Mouse (Mus musculus) fat pad, adult 2 months (tissue): ENCODE data around the gene Fam20b.

ENCODE experiments used
- DNase-seq: peaks from one replicate; pipeline ENCODE4 v3.0.0-alpha.2; 2011; ENCODE audit warnings: low read depth, low spot score; ENCODE audit errors: extremely low read depth

Fam20b gene

DNA sequence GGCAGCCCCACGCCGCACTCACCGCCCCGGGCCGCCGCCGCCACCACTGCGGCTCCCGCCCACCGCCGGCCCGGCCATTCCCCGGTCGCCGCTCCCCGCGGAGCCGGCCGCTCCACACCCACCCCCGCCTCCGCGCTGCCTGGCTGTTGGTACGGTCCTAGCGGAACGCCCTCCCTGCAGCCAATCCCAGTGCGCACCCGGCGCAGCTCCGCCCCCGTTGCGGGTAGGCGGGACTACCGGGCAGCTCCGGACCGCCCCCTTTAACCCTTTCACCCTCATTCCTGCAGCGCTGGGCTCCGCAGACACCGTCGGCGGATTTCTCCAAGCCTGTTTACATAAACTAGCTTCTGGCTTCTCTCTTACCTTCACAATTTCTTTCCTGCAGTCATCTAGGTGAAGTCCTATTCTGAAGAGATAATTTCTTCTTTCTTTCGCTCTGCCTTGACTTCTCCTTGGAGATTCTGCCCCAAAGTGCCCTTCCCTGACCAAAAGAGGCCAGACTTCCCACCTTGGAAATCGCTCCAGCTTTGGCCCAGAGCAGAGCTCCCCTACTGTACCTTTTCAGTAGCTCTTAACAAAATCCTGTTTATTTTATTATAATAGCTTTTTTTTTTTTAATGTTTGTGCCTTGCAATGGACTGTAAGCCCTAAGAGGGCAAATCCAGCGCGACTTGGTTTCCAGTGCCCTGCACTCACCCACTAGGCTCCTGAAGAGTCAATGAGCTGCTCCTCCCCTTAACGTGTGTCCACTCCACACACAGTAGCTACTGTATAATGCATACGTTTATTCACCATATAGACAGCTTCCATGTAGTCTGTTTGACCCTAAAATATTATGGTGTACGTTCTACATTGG is at the start of gene Fam20b:
TSS of gene Fam20b (minus strand) at position 137 of the 856 bp plus-strand sequence.
- no peak for DNase-seq

DNA sequence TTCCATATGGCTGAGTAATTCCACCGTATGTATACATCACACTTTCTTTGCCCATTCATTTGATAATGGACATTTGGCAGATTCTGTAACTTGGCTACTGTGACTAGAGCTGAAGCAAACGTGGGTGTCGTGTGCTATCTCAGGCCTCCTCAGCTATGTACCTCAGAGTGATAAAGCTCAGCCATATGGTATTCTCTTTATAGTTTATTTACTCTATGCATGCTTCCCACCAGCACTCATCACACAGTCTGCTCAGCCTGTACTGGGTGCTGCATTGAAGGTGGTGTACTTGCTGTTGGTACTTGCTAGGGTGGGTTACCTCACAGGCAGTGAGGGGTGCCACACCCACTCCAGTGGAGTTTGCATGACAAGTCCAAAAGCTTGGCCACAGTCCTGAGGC is 46.4 kb upstream of the Fam20b start:
- DNase-seq = no peak

DNA sequence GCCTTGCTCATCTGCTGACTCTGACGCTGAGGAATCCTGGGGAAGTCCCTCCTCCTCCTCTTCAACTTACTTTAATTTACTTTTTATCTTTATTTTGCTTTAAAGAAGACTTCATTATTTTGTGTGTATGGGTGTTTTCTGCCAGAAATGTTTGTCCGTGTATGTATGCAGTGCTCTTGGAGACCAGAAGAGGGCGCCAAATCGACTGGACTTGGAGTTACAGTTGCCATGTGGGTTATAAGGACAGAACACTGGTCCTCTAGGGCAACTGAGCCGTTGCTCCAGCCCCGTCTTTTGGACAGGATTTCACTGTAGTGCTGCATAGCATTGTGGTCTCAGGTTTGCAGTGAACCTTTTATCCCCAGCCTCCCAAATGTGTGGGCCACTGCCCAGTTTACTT is 45.7 kb upstream of the Fam20b start:
- no peak for DNase-seq

DNA sequence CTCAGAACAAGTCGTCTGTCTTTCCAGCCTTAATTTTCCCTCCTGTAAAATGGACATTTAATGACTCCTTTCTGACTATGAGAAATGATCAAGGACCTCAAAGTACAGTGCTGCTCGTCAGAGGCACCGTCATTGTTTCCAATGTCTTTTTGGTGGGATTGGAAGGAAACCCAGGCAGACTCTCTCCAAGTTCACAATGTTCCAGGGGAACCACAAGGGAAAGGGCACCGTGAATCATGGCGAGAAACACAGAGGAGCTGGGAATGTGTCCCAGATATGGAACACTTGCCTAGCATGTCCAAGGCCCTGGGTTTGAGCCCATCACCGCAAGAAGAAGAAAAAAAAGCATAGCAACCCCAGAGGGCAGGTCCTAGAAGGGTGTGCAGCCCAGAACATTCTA is 44.4 kb upstream of the Fam20b start:
- no peak for DNase-seq

DNA sequence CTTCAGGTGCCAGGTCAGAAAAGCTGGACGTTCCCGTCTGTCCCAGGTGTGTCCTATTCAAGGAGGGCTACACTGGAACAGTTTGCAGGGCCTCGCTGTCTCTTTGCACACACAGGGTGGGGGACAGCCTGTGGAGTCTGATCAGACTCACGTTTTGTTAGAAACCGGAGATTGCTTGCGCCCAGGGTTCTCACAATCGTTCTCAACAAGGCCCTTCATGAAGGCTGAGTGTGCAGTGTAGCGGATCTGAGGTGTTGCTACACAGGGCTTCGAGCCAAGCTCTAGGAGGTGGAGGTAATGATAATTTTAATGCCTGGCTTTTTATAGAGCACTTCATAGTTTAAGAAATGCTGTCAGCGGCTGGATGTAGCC is 42.5 kb upstream of the Fam20b start:
- DNase-seq = no peak

DNA sequence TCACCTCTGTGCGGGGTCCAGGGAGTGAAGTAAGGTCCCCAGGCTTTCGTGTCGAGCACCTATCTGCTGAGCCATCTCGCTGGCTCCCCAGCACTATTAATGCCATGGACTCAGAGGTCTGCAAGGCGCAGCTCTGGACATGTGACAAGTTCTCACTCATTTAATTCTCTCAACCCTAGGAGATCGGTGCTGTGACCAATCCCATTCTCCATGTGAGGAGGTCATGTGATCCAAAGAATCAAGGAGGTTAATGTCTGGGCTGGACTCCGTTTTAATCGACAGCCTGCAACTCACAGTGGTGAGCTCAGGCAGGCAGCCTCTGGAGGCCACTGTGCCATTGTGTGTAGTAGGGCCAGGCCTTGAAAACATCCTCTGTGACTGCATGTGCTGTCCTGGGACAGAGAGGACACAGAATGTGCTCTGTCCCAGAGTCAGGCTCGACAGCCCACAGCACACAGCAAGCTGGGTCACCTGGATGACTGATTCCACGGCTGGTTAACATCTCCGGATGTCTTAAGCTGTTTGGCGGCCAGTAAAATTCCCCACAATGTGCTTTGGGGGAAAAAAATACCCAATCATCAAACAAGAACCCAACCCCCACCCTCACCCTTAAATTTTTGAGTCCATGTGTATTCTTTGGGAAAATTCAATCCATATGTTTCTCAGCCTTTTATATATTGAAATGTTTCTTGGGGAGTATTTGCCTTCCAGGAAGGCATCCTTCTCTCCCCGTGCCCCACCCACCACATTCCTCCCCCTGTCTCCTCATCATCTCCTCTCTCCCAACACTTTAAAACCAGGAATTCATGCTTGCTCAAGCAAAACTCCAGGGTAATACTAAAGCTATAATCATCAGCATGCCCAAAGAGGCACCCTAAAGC is 41.9 kb upstream of the Fam20b start:
- DNase-seq = no peak

DNA sequence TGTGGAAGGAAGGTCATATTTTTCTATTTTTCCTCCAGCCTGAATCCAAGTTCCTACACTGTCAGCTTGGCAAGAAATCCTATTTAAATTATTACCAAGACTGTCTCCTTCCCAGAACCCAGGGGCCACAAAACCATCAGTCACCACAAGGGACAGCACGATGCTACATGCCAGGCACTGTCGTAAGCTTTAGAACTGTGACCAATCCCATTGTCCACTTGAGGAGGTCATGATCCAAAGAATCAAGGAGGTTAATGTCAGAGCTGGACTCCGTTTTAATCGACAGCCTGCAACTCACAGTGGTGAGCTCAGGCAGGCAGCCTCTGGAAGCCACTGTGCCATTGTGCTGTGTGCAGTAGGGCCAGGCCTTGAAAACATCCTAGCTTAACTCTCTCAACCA is 39.4 kb upstream of the Fam20b start:
- no peak for DNase-seq

DNA sequence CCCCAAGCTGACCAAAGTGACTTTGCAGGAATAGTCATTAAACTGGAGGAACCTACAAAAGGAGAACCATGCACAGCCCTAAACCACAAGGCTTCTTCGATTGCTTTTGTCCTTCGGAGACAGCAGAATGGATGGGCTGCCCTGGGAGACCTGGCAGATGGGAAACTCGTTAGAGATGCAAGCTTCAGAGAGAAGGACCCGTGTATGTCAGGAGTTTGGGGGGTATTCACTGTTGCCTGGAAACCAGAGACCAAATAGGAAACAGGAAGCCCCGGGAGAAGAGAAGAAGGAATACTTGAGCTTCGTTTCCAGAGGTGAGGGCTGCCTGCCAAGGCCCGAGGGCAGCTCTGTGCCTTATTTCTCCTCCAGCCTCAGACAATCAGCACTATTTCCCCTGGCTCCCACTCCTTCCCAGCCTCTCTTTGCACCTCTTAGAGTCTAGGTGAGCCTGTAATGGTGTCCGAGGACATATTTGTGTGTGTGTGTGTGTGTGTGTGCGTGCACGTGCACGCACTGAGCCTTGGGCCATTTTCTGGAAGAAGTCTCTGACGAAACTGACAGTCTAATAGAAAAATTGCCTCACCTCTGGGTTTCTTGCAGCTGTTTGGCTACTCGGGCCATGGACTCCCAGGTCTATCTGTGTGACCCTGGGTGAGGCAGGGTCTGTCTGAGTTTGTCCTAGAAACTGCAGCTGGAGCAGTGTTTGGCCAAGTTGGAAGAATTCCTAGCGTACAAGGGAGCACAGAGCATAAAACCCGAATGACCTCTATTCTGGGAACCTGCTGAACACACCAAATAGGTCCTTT is 35.9 kb upstream of the Fam20b start:
- no peak for DNase-seq

DNA sequence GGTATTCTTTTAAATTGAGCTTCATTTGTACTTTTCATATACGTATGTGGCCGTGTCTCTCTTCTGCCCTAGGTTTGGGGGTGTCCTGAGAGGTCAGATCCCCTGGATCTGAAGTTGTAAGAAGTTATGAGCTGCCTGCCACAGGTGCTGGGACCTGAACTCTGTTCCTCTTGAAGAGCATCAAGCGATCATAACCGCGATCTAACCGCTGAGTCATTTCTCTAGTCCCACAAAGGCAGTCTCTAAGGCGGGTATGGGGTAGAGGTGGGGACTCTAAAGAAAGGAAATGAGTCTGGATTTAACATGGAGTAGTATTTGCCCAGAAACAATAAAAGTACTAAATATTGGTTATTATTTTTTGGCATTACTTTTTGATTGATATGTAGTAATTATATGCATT is 34.1 kb upstream of the Fam20b start:
- DNase-seq = no peak

DNA sequence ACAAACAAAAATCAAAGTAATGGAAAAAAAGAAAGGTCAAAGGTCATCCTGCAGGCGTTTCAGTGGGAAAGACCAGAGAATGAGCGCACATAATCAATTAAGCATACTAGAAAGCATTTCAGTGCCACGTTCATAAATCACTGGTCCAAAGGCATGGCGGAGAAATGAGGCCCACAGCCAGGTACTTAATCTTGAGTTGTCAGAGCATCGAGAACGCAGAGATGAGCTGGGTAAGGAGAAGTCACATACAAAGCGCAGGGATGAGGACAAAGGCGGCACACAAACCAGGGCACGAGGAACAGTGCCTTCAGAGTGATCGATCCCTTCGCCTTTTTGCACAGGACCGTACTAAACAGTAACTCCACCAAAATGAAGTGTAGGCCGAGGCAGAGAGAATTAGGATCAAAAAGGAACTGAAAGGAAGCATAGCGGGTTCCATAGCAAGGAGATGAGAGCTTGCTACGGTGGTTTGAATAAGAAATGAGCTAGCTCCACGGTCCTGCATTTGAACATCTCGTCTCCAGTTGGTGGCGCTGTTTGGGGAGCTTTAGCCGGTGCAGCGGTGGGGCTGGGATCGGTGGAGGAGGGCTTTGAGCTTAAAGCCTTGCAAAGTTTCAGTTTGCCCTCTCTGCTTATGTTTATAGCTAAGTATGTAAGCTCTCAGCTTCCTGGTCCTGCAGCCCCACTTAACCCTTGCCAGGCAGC is 33.3 kb upstream of the Fam20b start:
- DNase-seq = no peak

DNA sequence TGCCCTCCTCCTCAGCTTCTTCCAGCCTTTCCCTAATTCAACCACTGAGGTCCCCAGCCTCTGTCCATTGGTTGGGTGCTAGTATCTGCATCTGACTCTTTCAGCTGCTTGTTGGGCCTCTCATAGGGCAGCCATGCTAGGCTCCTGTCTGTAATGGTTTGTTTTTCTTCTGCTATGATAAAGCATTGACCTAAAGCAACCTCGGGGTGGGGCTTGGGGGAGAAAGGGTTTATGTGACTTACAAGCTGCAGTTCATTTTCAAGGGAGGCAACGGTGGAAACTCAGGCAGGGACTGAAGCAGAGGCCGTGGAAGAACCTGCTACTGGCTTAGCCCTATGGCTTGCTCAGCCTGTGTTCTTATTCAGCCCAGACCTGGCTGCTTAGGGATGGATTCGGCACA is 31.4 kb upstream of the Fam20b start:
- DNase-seq = no peak

DNA sequence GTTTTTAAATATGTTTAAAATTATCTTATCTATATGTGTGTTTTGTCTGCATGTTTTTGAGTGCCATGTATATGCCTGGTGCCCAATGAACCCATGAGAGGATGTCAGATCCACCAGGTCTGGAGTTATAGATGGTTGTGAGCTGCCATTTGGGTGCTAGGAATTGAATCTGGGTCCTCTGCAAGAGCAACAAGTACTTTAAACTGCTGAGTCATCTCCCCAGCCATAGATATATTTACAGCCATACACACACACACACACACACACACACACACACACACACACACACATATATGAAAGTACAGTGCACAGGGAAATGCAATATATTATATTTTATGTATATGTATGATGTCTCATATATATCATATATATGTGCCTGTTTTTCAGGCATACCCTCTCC is 30.2 kb upstream of the Fam20b start:
- DNase-seq = no peak

DNA sequence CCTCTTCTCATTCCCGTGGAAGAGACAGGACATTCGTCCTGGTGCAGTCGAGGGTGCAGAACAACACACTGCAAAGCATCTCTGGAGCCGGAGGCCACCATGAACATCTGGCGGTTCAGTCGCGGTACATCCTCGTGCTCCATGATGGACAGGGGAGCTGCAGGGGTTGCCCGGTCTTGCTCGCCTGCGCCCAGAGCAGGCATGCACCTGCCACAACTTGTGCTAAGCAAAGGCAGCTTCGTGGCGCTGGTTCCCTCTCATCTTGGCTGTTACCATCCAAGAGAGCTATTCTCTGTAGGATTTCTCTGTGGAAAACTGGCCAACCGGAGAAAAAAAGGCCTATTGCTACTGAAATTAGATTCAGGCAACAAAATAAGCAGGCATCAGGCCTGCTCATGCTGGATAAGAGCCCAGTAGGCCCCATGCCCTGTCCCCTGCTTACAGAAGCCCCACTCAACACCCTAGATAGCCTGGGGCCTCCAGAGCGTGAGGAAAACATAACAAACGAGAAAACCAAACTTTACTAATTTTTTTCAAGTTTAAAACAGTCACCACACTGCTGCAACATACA is 29.6 kb upstream of the Fam20b start:
- DNase-seq = no peak

DNA sequence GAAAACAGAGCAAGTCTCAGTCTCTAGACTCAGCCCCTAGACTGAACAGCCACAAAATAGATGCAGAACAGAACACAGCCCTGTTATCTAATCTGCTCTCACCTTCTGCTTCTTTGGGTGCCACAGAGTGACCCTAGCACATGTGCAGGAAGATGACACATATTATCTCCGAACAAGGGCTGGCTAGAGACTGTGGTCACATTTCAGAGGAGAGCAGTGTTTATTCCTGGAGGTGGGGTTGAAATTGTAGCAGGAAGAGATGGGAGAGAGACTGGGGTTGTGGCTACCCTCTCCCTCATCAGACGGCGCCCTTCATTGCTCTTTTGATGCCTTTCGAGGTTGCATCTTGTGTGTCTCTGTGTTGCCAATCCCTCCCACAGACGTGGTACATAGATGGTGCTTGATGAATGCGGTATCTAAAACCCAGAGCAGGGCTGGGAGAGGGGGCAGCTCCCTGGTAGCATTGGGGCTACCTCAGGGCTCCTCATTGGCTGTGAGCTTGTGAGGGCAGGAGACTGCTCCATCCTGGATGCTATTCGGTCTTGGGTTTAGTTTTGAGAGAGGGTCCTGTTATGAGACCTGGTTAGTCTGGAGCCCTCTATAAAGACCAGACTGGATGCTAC is 26.4 kb upstream of the Fam20b start:
- no peak for DNase-seq

DNA sequence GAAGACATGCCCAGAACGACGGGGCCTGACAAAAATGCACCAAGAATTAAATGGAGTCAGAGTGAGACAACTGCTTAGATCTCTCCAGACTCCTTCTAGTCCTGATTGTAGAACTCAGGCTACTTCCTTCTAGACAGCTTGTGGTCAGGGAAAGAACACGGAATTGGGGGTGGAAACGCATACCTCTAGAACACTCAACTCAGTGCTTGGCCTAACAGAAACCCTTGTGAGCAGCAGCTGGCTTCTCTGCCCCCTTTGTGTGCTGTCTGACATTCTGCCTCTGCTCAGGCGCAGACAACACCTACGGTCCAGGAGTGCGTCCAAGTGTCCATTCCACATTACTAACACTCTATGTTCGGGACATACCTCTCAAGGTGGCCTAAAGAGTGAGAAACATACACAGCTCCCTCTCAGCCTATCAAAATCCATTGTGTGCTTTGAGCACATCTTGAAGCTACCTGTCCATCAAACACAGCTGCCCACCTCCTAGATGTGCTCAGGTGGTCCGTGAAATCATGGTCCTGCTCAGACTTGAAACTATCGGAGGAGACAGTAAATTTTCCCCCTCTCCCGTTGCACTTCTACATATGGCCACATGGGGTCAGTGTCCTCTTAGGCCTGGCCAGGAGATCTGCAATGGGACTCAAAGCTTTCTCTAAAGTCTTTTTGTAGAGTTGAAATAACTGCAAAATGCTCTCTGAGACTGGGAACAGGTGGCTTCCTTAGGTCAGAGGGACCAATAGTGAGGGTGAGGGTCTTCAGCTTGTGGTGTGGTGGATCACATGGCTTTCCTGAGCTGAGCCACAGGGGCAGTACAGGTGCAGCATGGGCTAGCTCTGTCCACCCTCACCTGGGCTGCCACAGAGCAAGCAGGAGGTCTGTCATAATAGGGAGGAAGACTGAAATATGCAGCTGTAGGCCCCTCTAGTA is 22.9 kb upstream of the Fam20b start:
- DNase-seq = no peak

DNA sequence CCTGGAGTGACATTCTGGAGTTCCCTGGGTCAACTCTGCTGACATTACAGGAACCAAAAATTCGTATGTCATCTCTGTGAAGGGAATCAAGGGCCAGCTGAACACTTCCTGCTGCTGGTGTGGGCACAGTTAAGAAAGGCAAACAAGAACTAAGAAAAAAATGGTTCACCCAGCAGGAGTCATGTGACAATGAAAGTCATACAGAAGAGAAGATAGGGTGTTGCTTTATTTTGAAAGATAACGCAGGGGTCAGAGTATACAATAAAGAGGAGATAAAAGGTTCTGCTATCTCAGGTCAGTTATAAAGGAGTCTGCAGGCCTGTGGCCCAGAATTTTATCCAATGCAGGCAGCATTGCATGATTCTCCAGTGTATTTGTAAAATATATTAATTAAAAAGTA is 16.9 kb upstream of the Fam20b start:
- no peak for DNase-seq

DNA sequence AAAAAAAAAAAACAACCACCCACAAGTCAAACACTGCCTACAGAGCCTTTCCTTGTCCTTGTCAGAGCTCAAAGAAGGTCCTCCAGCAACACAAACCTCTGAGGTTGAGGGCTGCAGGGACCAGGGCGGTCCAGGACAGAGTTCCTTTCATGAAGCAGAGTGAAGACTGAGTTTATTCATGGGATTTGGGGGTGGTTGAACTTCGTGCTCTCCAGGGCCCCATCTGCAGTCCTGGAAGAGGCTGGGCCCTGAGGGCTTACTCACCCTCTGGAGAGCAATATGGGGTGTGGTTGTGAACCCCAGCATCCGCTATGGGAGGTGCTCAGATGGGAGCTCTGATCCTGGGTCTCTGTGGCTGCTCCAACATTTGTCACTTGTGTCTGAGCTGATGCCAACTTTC is 15.1 kb upstream of the Fam20b start:
- DNase-seq = no peak

DNA sequence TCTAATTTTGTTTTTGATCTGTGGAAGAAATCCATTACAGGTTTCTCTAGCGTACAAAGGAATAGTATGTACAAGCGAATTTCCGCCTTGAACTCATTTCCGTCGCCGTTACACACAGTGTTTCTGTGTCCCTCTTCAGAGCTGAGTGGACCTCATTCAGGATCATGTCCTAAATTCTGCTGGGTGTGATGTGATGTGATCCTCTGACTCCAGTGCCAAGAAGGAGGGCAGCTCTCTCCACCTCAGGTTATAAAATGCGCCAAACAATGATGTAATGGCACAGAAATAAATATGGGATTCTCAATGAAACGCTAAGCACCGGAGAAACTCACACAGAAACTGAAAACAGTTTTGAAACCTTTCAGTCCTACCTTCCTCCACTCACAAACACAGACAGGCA is 14.7 kb upstream of the Fam20b start:
- DNase-seq = no peak

DNA sequence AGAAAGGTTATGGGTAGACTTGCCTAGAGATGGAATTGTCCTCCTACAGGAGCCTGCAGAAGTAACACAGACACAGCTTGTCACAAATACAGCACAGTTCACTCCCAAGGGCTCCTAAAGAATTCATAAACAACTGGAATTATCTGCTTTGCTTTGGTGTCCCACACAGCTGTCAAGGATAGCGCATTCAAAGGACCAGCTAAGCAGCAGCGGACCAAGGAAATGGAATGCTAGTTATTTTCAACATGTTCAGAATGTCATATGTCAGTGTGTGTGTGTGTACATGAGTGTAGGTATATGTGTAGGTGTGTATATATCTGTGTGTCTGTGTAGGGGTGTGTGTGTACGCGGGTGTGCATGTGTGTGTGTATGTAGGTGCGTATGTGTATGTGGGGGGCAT is 14.1 kb upstream of the Fam20b start:
- DNase-seq = no peak
